Mouse (Mus musculus) heart, adult 2 months (tissue): ENCODE measurements around the gene Nap1l1.

Experiments
- CTCF ChIP-seq: fragments of 200-600 bp; IDR thresholded peaks from 2 replicates; pipeline ENCODE4 v1.8.1; 2022; ENCODE audit warnings: antibody characterized with exemption, mild to moderate bottlenecking, moderate library complexity
- EP300 ChIP-seq: fragments of 200-500 bp; IDR thresholded peaks from 2 replicates; pipeline ENCODE4 v1.6.1; 2011; ENCODE audit warnings: low read depth, low read length, control low read depth; ENCODE audit not compliant: insufficient read depth

DNA sequence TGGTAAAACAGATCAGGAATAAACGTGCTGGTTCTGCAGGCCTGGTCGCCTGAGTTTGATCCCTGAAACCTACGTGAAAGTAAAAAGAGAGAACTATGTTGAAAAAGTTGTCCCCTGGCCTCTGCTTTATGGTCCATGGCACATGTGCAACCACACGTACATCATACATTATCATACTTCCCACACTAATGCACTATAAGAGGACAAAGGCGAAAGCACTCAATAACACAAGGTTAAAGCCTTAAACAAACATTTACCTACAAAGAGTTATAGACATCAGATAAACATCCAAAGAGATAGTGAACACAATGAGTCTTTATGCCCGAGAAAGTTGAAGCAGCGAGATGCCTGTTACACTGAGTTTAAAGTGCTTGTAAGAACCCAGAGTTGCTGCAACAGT lies 57.4 kb downstream of the Nap1l1 start:
- TF ChIP-seq EP300 (no peak), CTCF (no peak)
